Mouse (Mus musculus): ENCODE results near the gene Gm20721. TPM values are rescaled to one million over a fixed set of nuclear protein-coding genes. Genes with fewer than 3 reads are reported as not detected.

Gene Gm20721
- polyA plus RNA-seq, 1 experiment, result not detected

- 38% methylated on average over 5 of the region's 5 CpGs for WGBS
- Histone ChIP-seq H3K36me3 (ENCODE audit: control insufficient read depth, insufficient read depth, low read length) (no peaks in the 10 kb centered on the region), H3K4me1 (ENCODE audit: control insufficient read depth, insufficient read depth, insufficient read length, low read length) (no peaks in the 10 kb centered on the region), H3K27me3 (ENCODE audit: control insufficient read depth, insufficient read depth, low read length) (no peaks in the 10 kb centered on the region), H3K27ac (ENCODE audit: insufficient read depth, low read depth, low read length) (no peak overlapping the region), H3K4me3 (ENCODE audit: low read depth, low read length) (no peak overlapping the region)
- no peak for TF ChIP-seq POLR2A (IDR thresholded peaks at IDR 0.05; ENCODE audit: low read depth, low read length)
- TF ChIP-seq CTCF (IDR thresholded peaks at IDR 0.05; ENCODE audit: extremely low read depth, insufficient read length, insufficient replicate concordance, low read depth, low read length), result no peak
Observed at GRCm38 (mm10) chr2:174305646-174306045, 40.9 kb downstream of the Gm20721 start.

GRCm38 (mm10) chr2:174302526-174302925 lies 44.0 kb downstream of the Gm20721 start:
- no peak for TF ChIP-seq CTCF (IDR thresholded peaks at IDR 0.05; ENCODE audit: extremely low read depth, insufficient read length, insufficient replicate concordance, low read depth, low read length)
- TF ChIP-seq POLR2A (IDR thresholded peaks at IDR 0.05; ENCODE audit: low read depth, low read length), result no peak
- Histone ChIP-seq H3K4me3 (ENCODE audit: low read depth, low read length) (no peak overlapping the region), H3K4me1 (ENCODE audit: control insufficient read depth, insufficient read depth, insufficient read length, low read length) (no peaks in the 10 kb centered on the region), H3K36me3 (ENCODE audit: control insufficient read depth, insufficient read depth, low read length) (no peaks in the 10 kb centered on the region), H3K27me3 (ENCODE audit: control insufficient read depth, insufficient read depth, low read length) (peaks cover 14% of the 10 kb centered on the region), H3K27ac (ENCODE audit: insufficient read depth, low read depth, low read length) (no peak overlapping the region)
- 67% methylated on average over 6 of the region's 6 CpGs for WGBS

DNA sequence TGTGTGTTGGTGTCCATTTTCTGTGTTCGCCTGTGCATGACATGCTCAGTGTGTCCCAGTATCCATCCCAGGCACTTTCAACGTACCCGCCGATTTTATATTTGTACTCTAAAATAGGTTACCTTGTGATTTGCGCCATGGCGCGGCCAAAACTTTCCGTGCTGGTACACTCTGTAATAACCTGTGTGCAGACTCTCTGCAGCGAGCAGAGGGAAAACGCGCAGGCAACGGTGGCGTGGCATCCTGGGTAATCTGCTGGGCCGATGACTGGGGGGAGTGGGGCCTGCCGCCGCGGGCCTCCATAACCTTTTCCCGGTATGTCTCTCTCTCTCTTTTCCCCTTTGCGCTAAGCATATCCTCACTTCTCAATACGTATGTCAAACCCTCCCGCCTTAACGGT lies 45.8 kb downstream of the Gm20721 start:
- Histone ChIP-seq H3K36me3 (ENCODE audit: control insufficient read depth, insufficient read depth, low read length) (no peaks in the 10 kb centered on the region), H3K27ac (ENCODE audit: insufficient read depth, low read depth, low read length) (no peak overlapping the region), H3K4me1 (ENCODE audit: control insufficient read depth, insufficient read depth, insufficient read length, low read length) (no peaks in the 10 kb centered on the region), H3K4me3 (ENCODE audit: low read depth, low read length) (no peak overlapping the region), H3K27me3 (ENCODE audit: control insufficient read depth, insufficient read depth, low read length) (peaks cover 14% of the 10 kb centered on the region)
- no peak for TF ChIP-seq POLR2A (IDR thresholded peaks at IDR 0.05; ENCODE audit: low read depth, low read length)
- no peak for TF ChIP-seq CTCF (IDR thresholded peaks at IDR 0.05; ENCODE audit: extremely low read depth, insufficient read length, insufficient replicate concordance, low read depth, low read length)
- WGBS, result 53% methylated on average over 22 of the region's 22 CpGs

DNA sequence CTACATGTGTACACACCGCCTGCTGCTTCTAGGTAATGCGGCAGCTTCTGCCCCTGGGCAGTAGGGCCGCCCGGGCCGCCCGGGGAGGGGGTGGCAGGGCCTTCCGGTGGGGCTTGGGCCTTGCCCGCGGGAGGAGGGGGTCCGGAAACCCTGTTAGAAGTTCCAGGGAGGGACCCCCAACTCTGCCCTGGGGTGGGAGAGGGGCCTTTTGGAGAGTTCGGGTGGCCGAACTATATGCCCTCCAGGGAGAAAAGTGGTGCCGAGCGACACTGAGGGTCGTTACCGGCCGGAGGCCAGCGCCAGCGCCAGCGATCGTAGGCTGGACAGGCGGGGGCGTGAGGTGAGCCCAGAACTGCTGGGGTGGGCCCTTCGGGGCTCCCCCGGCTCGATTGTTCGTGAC lies 46.3 kb downstream of the Gm20721 start:
- Histone ChIP-seq H3K4me3 (ENCODE audit: low read depth, low read length) (no peak overlapping the region), H3K27me3 (ENCODE audit: control insufficient read depth, insufficient read depth, low read length) (peaks cover 15% of the 10 kb centered on the region), H3K36me3 (ENCODE audit: control insufficient read depth, insufficient read depth, low read length) (no peaks in the 10 kb centered on the region), H3K27ac (ENCODE audit: insufficient read depth, low read depth, low read length) (no peak overlapping the region), H3K4me1 (ENCODE audit: control insufficient read depth, insufficient read depth, insufficient read length, low read length) (no peaks in the 10 kb centered on the region)
- 58% methylated on average over 27 of the region's 27 CpGs for WGBS
- TF ChIP-seq POLR2A (IDR thresholded peaks at IDR 0.05; ENCODE audit: low read depth, low read length) (no peak), CTCF (IDR thresholded peaks at IDR 0.05; ENCODE audit: extremely low read depth, insufficient read length, insufficient replicate concordance, low read depth, low read length) (no peak)

- H3K27ac ChIP-seq (ENCODE audit: insufficient read depth, low read depth, low read length), result no peak overlapping the region
- no peaks in the 10 kb centered on the region for H3K36me3 ChIP-seq (ENCODE audit: control insufficient read depth, insufficient read depth, low read length)
- no peaks in the 10 kb centered on the region for H3K4me1 ChIP-seq (ENCODE audit: control insufficient read depth, insufficient read depth, insufficient read length, low read length)
- no peak overlapping the region for H3K4me3 ChIP-seq (ENCODE audit: low read depth, low read length)
- H3K27me3 ChIP-seq (ENCODE audit: control insufficient read depth, insufficient read depth, low read length), result peaks cover 18% of the 10 kb centered on the region
- TF ChIP-seq POLR2A (IDR thresholded peaks at IDR 0.05; ENCODE audit: low read depth, low read length) (no peak), CTCF (IDR thresholded peaks at IDR 0.05; ENCODE audit: extremely low read depth, insufficient read length, insufficient replicate concordance, low read depth, low read length) (no peak)
- 55% methylated on average over 34 of the region's 34 CpGs for WGBS
Observed at GRCm38 (mm10) chr2:174299771-174300160, 46.7 kb downstream of the Gm20721 start.

- TF ChIP-seq POLR2A (IDR thresholded peaks at IDR 0.05; ENCODE audit: low read depth, low read length), result no peak
- TF ChIP-seq CTCF (IDR thresholded peaks at IDR 0.05; ENCODE audit: extremely low read depth, insufficient read length, insufficient replicate concordance, low read depth, low read length), result no peak
- Histone ChIP-seq H3K4me3 (ENCODE audit: low read depth, low read length) (no peak overlapping the region), H3K4me1 (ENCODE audit: control insufficient read depth, insufficient read depth, insufficient read length, low read length) (no peaks in the 10 kb centered on the region), H3K27ac (ENCODE audit: insufficient read depth, low read depth, low read length) (no peak overlapping the region), H3K27me3 (ENCODE audit: control insufficient read depth, insufficient read depth, low read length) (peaks cover 18% of the 10 kb centered on the region), H3K36me3 (ENCODE audit: control insufficient read depth, insufficient read depth, low read length) (no peaks in the 10 kb centered on the region)
- WGBS, result 47% methylated on average over 48 of the region's 48 CpGs
Observed at GRCm38 (mm10) chr2:174299091-174299770, 47.3 kb downstream of the Gm20721 start.

- Histone ChIP-seq H3K27ac (ENCODE audit: insufficient read depth, low read depth, low read length) (no peak overlapping the region), H3K4me1 (ENCODE audit: control insufficient read depth, insufficient read depth, insufficient read length, low read length) (no peaks in the 10 kb centered on the region), H3K27me3 (ENCODE audit: control insufficient read depth, insufficient read depth, low read length) (peaks cover 18% of the 10 kb centered on the region), H3K4me3 (ENCODE audit: low read depth, low read length) (no peak overlapping the region), H3K36me3 (ENCODE audit: control insufficient read depth, insufficient read depth, low read length) (no peaks in the 10 kb centered on the region)
- WGBS, result 45% methylated on average over 33 of the region's 33 CpGs
- TF ChIP-seq CTCF (IDR thresholded peaks at IDR 0.05; ENCODE audit: extremely low read depth, insufficient read length, insufficient replicate concordance, low read depth, low read length), result no peak
- no peak for TF ChIP-seq POLR2A (IDR thresholded peaks at IDR 0.05; ENCODE audit: low read depth, low read length)
Observed at GRCm38 (mm10) chr2:174298471-174298870, 48.0 kb downstream of the Gm20721 start.
